Mouse (Mus musculus) lung, adult 2 months (tissue): ENCODE results near the gene Mff.

ENCODE experiments used
- CTCF ChIP-seq: fragments of 200-500 bp; IDR thresholded peaks from 2 replicates; pipeline ENCODE4 v1.5.1; 2011; ENCODE audit warnings: mild to moderate bottlenecking, low read length, control low read depth; ENCODE audit not compliant: insufficient read depth
- POLR2A ChIP-seq: fragments of 200-500 bp; IDR thresholded peaks from 2 replicates; pipeline ENCODE4 v1.6.1; 2011; ENCODE audit warnings: low read depth, mild to moderate bottlenecking, control low read depth, low read length, borderline replicate concordance; ENCODE audit errors: extremely low read depth

GRCm38 (mm10) chr1:82785546-82785945, 60.9 kb downstream of the Mff start:
- no peak for TF ChIP-seq POLR2A
- no peak for TF ChIP-seq CTCF
